Mouse (Mus musculus): ENCODE results near the gene Ralgps1.
"Not testable (repeated sequence)": the region's sequence is repeated elsewhere in the genome, so short reads cannot be mapped to it uniquely, and the experiment has no call there.

Gene Ralgps1

DNA sequence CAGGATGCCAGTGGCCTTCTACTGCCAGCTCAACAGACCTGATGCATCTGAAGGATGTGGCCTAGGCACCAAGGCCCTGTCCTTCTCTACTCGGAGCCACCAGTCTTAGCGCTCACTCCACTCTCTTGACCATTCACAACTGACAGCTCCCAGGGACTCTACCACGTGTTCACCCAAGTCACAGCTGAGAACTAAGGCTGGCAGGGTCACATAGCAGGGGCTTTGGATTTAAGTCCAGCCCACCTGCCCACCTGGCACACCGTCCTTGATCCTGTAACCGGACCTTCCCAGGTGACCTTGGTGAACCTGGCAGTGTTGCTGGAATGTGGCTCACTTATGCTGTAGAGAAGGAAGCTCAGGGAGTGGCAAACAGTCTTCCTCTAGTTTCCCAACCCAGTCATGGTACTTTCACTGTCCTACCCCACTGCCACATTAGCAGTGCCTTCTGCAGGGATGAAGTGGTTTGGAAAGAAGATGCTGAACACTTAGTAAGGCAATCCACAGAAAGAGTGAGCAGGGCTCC is 156.0 kb downstream of the Ralgps1 start:
- DNase-seq (ENCODE audit: low read depth, low spot score), result no peak

DNA sequence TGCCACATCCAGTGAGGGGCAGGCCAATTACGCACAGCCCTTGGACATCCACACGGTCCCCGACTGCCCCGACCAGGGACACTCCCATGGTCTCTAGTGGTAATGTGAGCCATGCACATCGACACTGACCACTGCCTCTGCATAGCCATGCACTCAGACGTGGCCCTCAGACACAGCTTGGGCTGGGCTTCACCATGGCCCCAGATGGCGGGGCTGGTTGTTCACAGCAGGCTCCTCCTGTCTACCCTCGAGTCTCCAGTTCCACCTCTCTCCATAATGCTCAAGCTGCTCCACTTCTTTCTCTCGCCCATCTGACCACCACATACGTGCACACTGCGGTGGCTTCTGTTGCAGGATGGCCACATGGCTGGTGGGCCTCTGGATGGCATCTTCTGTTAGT is 160.0 kb downstream of the Ralgps1 start:
- DNase-seq (ENCODE audit: low read depth, low spot score), result not testable (repeated sequence)

DNA sequence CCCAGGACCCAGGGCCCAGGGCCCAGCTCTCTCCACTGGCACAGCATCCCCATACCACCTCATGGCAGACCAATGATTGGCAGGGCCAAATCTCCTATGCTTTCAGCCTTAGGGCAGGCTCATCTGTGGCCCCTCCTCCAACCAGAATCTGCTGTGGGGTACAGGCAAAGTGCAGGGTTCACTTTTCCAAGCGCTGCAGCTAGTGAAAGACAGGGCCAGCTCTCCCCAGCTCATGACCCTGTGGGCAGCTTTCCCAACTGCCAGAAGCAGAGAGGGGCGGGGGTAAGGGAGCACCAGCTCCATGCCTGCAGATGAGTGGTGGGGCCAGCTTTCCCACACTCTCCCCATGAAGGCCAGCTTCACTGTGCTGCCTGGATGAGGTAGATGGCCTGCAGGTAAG is 160.4 kb downstream of the Ralgps1 start:
- DNase-seq (ENCODE audit: low read depth, low spot score), result no peak

DNA sequence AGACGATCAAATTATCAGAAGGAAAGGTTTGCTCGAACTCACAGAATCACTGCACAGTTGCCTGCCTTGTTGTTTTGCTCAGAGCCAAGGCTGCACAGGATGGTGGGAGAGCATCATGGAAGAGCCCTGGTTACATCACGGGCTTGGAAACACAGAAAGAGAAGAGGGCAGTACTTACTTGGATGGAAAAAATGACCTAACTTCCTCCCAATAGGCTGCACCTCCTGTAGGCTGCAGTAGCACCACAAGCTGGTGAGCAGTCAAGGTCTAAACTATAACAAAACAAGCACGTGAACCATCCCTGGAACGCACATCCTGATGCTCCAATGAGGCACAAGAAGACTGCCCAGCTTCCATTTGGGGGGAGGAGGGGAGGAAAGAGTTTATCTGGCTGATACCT is 163.2 kb downstream of the Ralgps1 start:
- DNase-seq (ENCODE audit: low read depth, low spot score), result peak; percentile 18

DNA sequence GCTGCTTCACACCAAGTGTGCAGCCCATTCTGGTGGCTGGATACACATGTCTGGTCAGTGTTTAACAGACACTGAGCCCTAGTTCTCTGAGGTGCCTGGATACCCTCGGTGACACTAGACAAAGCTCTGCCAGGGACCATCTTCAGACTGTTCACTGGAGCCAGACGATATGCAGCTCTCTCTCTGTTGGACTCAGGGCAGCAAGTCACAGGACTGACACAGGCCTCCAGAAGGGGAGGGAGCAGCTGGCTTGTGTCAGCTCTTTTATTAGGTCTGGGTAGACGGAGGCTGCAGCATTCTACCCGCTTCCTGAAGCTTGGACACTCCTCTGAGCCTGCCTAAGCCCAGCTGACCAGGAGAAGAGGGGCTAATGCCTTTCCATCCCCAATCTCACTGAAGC is 164.2 kb downstream of the Ralgps1 start:
- no peak for DNase-seq (ENCODE audit: low read depth, low spot score)

DNA sequence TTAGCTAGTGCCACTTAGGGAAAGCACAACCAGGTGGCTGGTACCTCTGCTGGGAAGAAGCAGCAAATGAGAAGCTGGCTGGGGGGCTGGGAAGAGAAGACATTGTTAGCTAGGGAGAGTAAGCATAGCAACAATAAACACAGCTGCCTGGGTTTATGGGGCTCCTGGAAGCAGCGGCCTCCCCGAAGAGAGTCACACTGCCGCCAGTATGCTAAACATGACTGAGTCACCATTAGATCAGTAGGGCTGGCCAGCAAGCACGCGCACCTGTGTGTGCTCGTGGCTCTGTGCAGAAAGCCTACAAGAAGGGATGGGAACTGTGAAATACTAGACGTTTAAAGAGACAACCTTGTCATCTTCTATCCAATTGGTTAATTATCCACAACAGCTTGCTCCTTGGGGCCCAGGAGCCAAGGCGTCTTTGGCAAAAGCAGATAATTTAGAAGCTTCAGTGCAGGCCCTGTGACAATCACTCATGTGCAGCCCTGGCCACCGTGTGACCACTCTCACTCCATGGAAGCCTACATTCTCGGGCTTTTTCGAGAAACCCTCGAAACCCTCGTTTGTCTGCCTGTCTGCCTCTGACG is 165.3 kb downstream of the Ralgps1 start:
- no peak for DNase-seq (ENCODE audit: low read depth, low spot score)

DNA sequence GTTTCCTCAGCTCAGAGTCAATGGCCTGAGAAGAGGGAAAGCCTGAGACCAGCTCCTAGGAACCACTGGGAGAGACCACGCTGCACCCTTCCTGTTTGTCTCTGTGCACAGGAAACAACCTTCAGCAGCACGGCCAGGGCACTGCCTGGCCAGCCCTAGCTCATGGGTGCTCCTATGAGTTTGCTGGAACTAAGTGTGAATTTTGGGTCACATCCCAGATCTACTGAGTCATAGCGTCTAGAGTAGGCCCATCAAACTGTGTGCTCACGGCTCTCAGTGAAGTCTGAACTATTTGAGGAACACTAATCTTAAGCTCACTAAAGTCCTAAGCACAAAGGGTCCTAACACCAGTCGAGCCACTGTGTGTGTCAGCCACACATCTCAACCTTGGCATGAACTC is 166.3 kb downstream of the Ralgps1 start:
- no peak for DNase-seq (ENCODE audit: low read depth, low spot score)

DNA sequence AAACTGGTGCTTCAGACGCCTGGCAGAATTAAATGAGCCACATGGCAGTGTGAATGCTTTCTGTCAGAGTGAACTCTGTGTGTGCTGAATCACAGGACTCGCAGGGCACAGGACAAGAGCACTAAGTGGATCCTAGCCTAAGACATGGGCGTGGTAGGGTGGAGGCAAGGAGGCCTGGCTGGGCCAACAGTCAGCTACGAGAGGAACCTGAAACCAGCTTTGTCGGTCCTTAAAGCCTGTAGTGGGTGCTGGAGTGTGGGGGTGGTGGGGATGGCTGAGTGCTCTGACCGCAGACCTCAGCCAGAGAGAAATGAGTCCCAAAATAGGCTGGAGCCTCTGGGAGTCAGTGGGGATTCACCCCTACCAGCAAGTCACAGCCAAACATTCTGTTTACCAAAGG is 168.0 kb downstream of the Ralgps1 start:
- no peak for DNase-seq (ENCODE audit: low read depth, low spot score)

DNA sequence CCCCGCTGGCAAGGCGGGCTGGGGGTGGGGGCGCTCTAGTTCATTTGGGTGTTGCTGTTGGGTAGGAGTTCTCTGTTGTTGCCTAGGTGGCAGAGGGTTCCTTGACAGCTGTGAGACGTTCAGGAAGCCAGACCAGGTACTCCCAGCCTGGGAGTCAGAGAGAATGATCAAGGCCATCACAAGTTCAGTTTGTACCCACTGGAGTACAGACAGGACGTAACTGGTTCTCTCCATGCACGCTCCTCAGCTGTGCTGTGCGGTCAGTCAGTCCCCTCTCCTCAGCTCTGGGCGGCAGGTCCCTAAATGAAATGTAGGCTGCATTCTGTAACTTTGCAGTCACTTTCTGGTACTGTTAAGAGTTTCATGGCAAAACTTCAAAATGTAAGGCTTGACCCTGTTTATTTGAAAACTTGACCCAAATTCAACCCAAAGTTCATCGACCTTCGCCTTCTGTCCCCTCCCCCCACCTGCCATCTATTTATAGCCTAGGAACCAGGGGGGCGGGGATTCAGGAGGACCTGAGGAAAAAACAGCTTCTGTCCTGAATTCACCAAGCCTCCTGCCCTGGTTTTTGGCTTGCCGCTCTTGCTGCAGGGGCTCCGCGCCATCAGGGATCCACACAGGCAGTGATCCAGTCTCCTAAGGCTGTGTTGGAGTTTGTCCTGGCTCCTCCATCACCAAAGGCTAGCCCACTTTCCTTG is 170.8 kb downstream of the Ralgps1 start:
- no peak for DNase-seq (ENCODE audit: low read depth, low spot score)

DNA sequence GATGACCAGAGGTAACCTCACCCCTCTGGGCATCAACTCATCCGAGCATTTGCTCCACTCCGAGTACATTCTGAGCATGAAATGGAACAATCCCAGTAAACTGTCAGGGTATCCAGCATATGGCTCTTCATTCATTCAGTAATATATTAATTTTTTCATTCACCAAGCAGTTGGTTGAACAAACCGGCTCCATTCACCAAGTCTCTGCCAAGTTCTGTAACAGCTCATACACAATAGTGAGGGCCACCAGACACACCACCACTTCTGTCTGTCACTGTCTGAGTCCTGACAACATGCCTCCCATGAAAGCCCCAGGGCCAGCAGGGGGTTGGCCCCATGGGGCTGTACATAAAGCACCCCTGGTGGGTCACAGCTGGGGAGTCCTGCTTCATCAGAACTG is 181.3 kb downstream of the Ralgps1 start:
- no peak for DNase-seq (ENCODE audit: low read depth, low spot score)

DNA sequence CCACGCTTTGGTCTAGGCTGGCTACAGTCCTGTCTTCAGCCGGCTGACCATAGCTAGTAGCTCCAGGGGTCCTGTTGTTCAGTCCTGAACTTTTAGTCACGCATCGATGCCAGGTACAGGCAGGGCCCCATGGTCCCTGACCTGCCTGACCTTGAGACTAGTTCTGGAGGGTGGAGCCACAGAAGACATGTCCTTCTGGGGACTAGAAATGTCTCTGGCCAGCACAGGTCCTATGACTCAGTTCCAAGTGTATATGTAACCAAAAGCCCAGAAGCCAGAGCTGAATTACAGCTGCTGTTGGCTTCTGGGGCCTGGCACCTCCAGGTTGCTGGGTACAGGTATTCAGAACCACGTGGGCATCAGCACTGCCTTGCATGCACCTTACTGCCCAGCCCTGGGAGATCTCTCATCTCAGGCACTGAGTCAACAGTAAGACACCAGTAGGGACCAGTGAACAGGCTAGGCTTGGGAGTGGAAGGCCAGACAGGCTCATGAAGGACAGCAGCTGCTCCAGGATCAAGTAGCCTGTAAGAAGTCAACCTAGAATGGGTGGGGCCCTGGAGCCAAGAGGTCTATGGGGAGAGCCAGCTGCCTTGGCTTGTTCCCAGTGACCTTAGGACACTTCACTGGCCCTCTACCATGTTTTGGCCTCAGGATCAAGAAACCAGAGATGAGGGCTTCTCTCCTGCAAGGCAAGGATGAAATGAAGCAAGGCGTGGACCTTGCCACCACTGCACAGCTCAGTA is 182.2 kb downstream of the Ralgps1 start:
- DNase-seq (ENCODE audit: low read depth, low spot score), result no peak

DNA sequence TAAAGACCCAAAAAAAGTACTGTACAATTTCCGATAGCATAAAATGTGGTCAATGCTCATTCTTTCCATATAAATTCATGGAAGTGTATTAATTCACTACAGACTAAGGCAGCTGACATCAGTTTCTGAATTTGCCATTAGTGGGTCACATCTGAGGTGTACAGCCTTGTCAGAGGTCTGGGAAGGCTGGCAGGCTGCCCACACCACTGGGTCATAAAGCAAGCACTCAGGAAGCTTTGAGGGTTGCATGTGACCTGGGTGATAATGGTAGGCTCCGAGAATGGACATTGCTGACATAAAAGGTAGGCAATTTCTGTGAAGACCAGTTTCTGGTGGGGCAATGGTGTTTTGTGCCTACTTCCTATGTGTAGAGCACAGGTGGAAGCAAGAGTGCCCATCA is 183.4 kb downstream of the Ralgps1 start:
- no peak for DNase-seq (ENCODE audit: low read depth, low spot score)

DNA sequence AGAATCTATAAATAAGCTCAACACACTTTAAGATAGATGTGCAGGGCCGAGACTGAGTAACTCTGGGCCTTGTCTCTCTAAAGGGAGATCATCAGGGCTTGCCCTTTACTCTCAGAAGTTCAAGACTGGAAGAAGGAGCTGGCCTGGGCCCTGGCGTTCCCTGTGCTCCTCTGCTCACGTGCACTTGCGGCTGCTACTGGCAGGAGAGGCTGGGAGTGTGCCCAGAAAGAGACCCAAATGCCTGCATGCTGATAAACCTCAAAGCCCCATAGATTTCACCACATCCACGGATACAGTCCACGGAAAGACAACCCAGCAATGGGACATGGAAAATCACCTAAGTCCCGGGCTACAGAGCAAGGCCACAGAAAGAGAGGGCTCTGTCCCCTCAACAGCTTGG is 184.8 kb downstream of the Ralgps1 start:
- DNase-seq (ENCODE audit: low read depth, low spot score), result no peak

DNA sequence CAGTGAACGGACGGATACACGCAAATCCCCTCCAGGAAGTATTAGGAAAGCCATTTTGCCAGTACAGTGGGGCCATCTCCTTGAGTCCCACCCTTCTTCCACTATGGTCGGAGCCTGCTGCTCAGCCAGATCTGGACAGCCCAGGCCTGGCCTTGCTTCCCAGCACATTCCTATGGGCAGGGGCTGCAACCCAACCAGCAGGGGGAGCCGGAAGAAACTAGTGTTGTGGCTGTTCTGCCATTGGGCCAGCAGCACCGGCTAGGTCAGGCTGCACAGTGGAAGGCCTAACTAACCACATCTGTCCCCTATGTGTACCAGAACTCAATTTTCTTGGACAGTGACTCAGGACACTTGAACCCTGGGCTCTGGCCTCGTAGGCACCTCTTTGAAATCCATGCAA is 186.0 kb downstream of the Ralgps1 start:
- peak; percentile 38 for DNase-seq (ENCODE audit: low read depth, low spot score)

DNA sequence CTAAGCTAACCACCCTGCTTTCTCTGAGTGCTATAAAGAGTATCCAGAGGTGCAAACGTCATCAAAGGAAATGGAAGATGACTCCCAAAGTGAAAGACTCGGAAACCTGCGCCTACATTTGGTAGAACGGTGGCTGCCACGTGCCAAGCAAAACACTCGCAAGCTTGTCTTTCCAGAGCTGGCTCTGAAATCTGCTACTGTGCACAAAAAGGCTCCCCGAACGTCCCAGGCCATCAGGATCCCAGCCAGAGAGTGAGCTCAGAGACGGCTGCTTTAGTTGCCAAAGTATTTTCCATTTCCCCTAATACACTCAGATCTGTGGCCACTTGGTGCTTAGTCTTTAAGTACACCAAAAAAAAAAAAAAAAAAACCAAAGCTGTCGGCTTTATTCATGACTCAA is 186.6 kb downstream of the Ralgps1 start:
- no peak for DNase-seq (ENCODE audit: low read depth, low spot score)

DNA sequence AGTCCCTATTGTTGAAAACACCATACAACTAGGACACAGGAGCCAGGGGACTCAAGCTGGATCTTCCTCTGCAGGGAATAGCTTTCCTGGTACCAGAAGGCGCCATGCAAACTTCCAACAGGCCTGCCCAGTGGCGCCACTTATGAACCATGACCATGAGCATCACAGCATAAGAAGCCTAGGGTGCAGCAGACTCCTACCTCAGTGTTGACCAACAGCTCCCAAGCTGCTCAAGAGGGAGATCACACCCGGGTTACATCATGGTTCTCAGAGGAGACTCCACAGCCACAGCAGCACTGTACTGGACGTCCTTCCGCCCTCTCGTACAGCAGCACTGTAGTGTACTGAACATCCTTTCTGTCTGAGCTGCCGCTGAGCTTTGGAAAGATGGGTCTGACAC is 188.0 kb downstream of the Ralgps1 start:
- no peak for DNase-seq (ENCODE audit: low read depth, low spot score)

DNA sequence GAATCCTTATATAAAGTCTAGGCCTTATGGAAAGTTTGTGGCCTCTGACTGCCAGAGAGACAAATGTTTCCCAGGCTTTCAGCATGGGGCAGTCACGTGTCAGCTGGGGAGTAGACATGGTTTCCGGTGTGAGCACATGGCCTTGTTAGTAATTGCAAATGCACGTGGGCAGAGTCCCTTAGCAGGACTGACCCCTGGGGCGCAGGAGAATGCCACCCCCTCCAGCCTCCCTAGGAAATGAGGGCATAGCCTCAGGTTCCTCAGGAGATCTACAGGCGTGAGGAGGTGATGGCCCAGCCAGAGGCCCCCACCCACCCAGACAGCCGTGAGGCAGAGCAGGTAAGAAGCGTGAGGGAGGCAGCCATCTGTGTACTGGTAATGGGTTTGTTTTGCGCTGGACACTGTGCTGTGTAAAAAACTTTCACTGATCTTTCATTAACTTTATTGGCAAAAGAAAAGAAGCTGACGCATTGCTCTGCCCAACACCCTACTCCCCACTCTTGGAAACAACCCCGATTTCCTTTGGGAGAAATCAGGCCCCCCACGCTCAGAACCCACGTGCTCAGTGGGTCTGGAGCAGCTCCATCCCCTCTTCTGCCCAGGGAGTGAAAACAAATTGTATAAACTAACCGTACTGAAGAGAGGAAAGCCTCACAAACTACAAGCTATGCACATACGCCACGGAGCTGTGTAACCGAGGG is 191.2 kb downstream of the Ralgps1 start:
- DNase-seq (ENCODE audit: low read depth, low spot score), result peak; percentile 39

DNA sequence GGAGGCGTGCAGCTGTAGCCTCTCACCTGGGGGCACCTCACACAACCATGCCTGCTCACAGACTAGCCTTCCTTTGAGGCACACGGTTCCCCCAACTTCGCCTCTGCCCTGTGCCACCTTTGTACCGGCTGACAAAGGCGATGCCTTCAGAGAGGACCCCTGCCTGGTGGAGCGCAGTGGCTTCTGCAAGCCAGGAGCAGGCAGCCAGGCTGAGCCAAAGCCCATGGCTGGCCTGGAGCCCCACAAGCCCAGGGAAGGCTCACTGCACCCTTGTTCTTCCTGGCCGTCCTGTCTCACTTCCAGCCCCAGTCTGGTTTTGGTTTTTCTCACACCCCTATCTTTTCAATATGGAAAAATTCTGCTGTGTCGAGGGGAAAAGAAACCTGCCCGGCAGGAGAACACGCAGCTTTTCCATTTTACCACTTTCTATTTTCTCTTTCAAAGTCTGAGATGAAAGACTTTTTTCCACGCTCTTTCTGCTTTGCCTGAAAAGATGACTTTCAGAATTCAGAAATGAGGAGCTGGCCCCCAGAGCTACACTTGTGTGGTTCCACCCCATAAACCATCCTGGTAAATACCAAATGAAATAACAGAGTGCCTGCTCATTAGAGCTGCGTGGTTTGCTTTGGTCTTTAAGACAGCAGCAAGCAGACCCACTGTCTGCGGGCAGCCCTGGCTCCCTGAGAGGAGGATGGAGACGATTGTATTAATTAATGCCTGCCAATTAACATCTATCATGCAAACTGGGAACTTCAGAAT is 191.9 kb downstream of the Ralgps1 start:
- DNase-seq (ENCODE audit: low read depth, low spot score), result no peak

DNA sequence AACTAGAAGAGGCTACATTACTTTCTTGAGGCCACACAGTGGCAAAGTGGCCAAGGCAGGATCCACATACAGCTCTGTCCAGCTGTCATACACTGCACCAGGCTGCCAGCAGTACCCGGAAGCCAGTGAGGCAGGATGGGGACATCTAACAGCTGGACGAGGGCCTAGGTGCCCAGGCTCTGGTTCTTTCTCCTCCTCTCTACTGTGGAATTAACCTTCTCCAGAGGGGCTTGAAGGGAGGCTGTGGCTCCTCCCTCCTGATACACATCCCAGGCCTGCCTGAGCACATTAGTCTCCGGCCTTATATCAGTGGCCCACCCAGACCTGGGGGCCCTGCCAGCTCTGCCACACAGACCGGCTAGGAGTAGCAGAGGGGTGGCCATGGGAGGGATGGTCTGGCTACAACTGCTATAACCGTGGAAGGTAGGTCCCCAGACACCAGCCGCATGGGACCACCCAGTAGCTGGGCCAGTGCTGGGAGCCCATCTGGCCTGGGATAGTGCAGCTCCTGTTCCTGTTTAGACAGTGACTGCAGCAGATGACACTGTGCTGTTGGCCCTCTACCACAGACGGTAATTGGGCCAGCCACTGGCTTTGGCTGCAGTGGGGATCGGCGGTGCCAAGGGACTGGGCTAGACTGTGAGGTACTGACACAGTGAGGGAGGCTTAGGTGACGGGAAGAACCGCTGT is 192.9 kb downstream of the Ralgps1 start:
- no peak for DNase-seq (ENCODE audit: low read depth, low spot score)

DNA sequence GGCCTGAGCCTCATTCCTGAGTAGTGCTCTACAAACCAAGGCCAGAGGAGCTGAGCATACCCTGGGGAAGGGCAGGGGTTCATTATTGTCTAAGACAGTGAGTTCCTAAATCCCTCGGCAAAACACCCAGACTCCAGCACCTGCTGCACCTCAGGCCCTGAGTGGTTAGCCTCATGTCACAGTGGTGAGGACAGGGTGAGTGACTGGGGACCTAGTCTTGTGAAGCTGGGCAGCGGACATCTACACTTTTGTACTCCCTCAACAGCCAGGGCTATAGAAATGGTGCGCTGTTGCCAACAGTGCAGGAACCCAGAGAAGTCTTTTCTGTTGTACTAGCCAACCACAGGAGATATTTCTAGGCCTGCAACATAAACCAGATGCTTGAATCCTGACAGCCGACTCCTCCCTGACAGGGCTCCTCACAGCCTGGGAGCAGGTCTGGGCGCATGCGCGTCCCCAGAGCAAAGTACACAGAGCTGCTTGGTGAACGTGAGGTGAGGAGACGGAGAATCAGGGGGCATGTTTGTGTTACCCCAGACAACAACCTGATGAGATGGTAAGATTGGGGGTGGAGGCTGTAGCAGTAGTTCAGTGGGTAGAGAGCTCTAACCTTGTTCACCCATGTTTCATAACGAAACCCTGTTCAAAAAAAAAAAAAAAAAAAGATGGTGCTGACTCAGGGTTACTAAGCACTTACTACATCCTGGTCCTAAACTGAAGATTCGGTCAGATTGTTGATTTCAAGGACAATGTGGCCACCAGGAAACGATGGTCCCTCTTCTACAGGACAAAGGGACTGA is 193.6 kb downstream of the Ralgps1 start:
- DNase-seq (ENCODE audit: low read depth, low spot score), result peak; percentile 20
